Comparison of ENCODE assay signal across 13 mouse cellular contexts in the genomic region with DNA sequence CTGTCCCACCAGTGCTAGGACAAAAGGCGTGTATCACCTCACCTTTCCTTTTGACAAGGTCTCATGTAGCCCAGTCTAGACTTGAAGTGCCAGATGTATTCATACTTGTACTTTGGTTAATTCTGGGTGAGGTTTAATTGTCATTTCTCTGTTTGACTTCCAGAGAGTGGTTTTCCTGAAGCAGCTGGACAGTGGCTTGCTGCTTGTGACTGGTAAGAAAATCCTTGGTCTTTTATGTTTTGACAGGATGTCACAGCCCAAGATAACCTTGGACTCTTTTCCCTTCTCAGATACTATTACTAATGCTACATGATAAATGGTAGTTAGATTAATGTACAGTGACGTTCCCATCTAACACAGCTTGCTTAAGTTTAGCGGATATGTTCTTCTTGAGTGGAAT. TPM values are rescaled to one million over a fixed set of nuclear protein-coding genes. Genes with fewer than 3 reads are reported as not detected.
DNase-seq lines count a peak whose midpoint lies in the region; ATAC-seq and TF ChIP-seq lines count a peak whose summit lies in the region.
"Had no signal": no experiment of that assay in that cellular context is flagged by ENCODE, and none has a peak within 500 bp of the region (broad histone marks: within the 10 kb centered on the region; RNA-seq: fewer than 3 reads in every experiment).

No protein-coding gene starts in this region.

- ATAC-seq in intestine, embryonic 14.5 days (replicated peaks; ENCODE audit: low FRiP score, low TSS enrichment, low read depth), result no peak
- no peak for ATAC-seq in intestine, embryonic 16.5 days
- ATAC-seq in neural tube, embryonic 13.5 days (ENCODE audit: low read depth), result no peak
- ATAC-seq in neural tube, embryonic 15.5 days (ENCODE audit: low FRiP score), result no peak
- no peak for ATAC-seq in liver, postnatal 0 days
- ATAC-seq: inflammation-experienced regulatory T-cells, adult 6 months; lung, postnatal 0 days; midbrain, embryonic 13.5 days had no signal

- no peak for TF ChIP-seq CTCF in embryonic fibroblast, embryonic 13.5 days (IDR thresholded peaks at IDR 0.05; ENCODE audit: borderline replicate concordance, insufficient read depth, low read length)
- no peak for TF ChIP-seq CTCF in liver, postnatal 0 days (IDR thresholded peaks at IDR 0.05; ENCODE audit: low read depth)
- TF ChIP-seq CTCF in left cerebral cortex, adult 2 months (IDR thresholded peaks at IDR 0.05), result no peak

- no peak for TF ChIP-seq EP300 in liver, postnatal 0 days (IDR thresholded peaks at IDR 0.05; ENCODE audit: low read depth)

- H3K27me3 ChIP-seq in intestine, embryonic 14.5 days (replicated peaks; ENCODE audit: control insufficient read depth, insufficient read depth, low read length), result no peaks in the 10 kb centered on the region
- H3K27me3 ChIP-seq in intestine, embryonic 16.5 days (replicated peaks; ENCODE audit: control insufficient read depth, insufficient read depth, low read length), result no peaks in the 10 kb centered on the region
- H3K27me3 ChIP-seq in neural tube, embryonic 13.5 days, result no peaks in the 10 kb centered on the region
- H3K27me3 ChIP-seq in neural tube, embryonic 15.5 days (replicated peaks), result no peaks in the 10 kb centered on the region
- H3K27me3 ChIP-seq in liver, postnatal 0 days (ENCODE audit: insufficient read depth, low read length), result no peaks in the 10 kb centered on the region
- H3K27me3 ChIP-seq: midbrain, embryonic 13.5 days had no signal

- no peak for TF ChIP-seq POLR2A in embryonic fibroblast, embryonic 13.5 days (IDR thresholded peaks at IDR 0.05; ENCODE audit: low read depth, low read length)

- WGBS in intestine, embryonic 14.5 days, result 68% methylated on average over 3 of the region's 3 CpGs
- WGBS in intestine, embryonic 16.5 days, result 66% methylated on average over 3 of the region's 3 CpGs
- WGBS in neural tube, embryonic 13.5 days, result 92% methylated on average over 3 of the region's 3 CpGs
- 91% methylated on average over 3 of the region's 3 CpGs for WGBS in neural tube, embryonic 15.5 days
- 79% methylated on average over 3 of the region's 3 CpGs for WGBS in liver, postnatal 0 days (ENCODE audit: insufficient replicate concordance)

- intact Hi-C loops in left cerebral cortex, adult 2 months (cut with DNase I), result no loop called here

- peaks cover 64% of the 10 kb centered on the region for H3K36me3 ChIP-seq in intestine, embryonic 14.5 days (ENCODE audit: control insufficient read depth, insufficient read depth, low read length)
- H3K36me3 ChIP-seq in intestine, embryonic 16.5 days (ENCODE audit: control insufficient read depth, insufficient read depth, low read length), result peaks cover 29% of the 10 kb centered on the region
- peaks cover 65% of the 10 kb centered on the region for H3K36me3 ChIP-seq in neural tube, embryonic 13.5 days
- H3K36me3 ChIP-seq in neural tube, embryonic 15.5 days, result peaks cover 61% of the 10 kb centered on the region
- peaks cover 61% of the 10 kb centered on the region for H3K36me3 ChIP-seq in liver, postnatal 0 days (replicated peaks; ENCODE audit: insufficient read depth, low read length)

- no peak overlapping the region for H3K9ac ChIP-seq in intestine, embryonic 14.5 days (ENCODE audit: low read length)
- H3K9ac ChIP-seq in intestine, embryonic 16.5 days (ENCODE audit: low read depth, low read length), result no peak overlapping the region
- 0 out of 2 replicates have a peak overlapping the region, but pooled peaks have one; percentile 99 for H3K9ac ChIP-seq in neural tube, embryonic 13.5 days
- H3K9ac ChIP-seq in neural tube, embryonic 15.5 days (replicated peaks), result no peak overlapping the region
- peak overlapping the region; percentile 99 for H3K9ac ChIP-seq in liver, postnatal 0 days (replicated peaks)
- H3K9ac ChIP-seq: midbrain, embryonic 13.5 days had no signal

- H3K9me3 ChIP-seq in intestine, embryonic 14.5 days (ENCODE audit: control insufficient read depth, low read length), result no peaks in the 10 kb centered on the region
- no peaks in the 10 kb centered on the region for H3K9me3 ChIP-seq in intestine, embryonic 16.5 days (ENCODE audit: control insufficient read depth, low read length)
- H3K9me3 ChIP-seq in neural tube, embryonic 13.5 days, result no peaks in the 10 kb centered on the region
- no peaks in the 10 kb centered on the region for H3K9me3 ChIP-seq in neural tube, embryonic 15.5 days (replicated peaks)
- no peaks in the 10 kb centered on the region for H3K9me3 ChIP-seq in liver, postnatal 0 days (ENCODE audit: low read length)
- H3K9me3 ChIP-seq: midbrain, embryonic 13.5 days had no signal

- no peak for DNase-seq in intestine, embryonic 14.5 days (ENCODE audit: low spot score)
- no peak for DNase-seq in liver, postnatal 0 days
- DNase-seq in left cerebral cortex, adult 2 months (ENCODE audit: extremely low spot score in 1 of 2, low spot score in 2 of 2), result no peak
- no peak for DNase-seq in spleen, adult 12 weeks (ENCODE audit: low spot score)
- DNase-seq: cerebellum, adult 18-20 months; embryo, embryonic 11 days had no signal

- H3K4me2 ChIP-seq in intestine, embryonic 14.5 days (ENCODE audit: low read length), result peak overlapping the region; percentile 57; the same call in 1 of the 2 replicates
- H3K4me2 ChIP-seq in intestine, embryonic 16.5 days (ENCODE audit: low read depth, low read length), result no peak overlapping the region; the same call in 1 of the 2 replicates
- no peak overlapping the region for H3K4me2 ChIP-seq in neural tube, embryonic 13.5 days
- H3K4me2 ChIP-seq in neural tube, embryonic 15.5 days, result no peak overlapping the region
- peak overlapping the region; percentile 82; the same call in 1 of the 2 replicates for H3K4me2 ChIP-seq in liver, postnatal 0 days (ENCODE audit: low read depth, low read length)

- H3K27ac ChIP-seq in intestine, embryonic 14.5 days (ENCODE audit: low read depth), result no peak overlapping the region
- H3K27ac ChIP-seq in intestine, embryonic 16.5 days (ENCODE audit: low read length), result no peak overlapping the region
- no peak overlapping the region for H3K27ac ChIP-seq in neural tube, embryonic 13.5 days (replicated peaks)
- no peak overlapping the region for H3K27ac ChIP-seq in neural tube, embryonic 15.5 days (replicated peaks)
- no peak overlapping the region for H3K27ac ChIP-seq in embryonic fibroblast, embryonic 13.5 days (ENCODE audit: insufficient read depth, low read length)
- H3K27ac ChIP-seq in liver, postnatal 0 days (ENCODE audit: low read depth), result no peak overlapping the region
- no peak overlapping the region for H3K27ac ChIP-seq in left cerebral cortex, adult 2 months
- H3K27ac ChIP-seq: midbrain, embryonic 13.5 days had no signal

- H3K4me3 ChIP-seq in intestine, embryonic 14.5 days (ENCODE audit: low read depth, low read length), result no peak overlapping the region
- no peak overlapping the region for H3K4me3 ChIP-seq in intestine, embryonic 16.5 days (ENCODE audit: low read length)
- no peak overlapping the region for H3K4me3 ChIP-seq in neural tube, embryonic 13.5 days
- H3K4me3 ChIP-seq in neural tube, embryonic 15.5 days (replicated peaks), result no peak overlapping the region
- peak overlapping the region; percentile 84; the same call in 1 of the 2 replicates for H3K4me3 ChIP-seq in embryonic fibroblast, embryonic 13.5 days (ENCODE audit: insufficient read depth, low read length)
- H3K4me3 ChIP-seq in liver, postnatal 0 days (ENCODE audit: low read depth, low read length), result 0 out of 2 replicates have a peak overlapping the region, but pooled peaks have one; percentile 96
- no peak overlapping the region for H3K4me3 ChIP-seq in left cerebral cortex, adult 2 months
- H3K4me3 ChIP-seq: midbrain, embryonic 13.5 days had no signal

- peaks cover 16% of the 10 kb centered on the region for H3K4me1 ChIP-seq in intestine, embryonic 14.5 days (replicated peaks; ENCODE audit: control insufficient read depth, insufficient read depth, low read length)
- H3K4me1 ChIP-seq in intestine, embryonic 16.5 days (ENCODE audit: control insufficient read depth, insufficient read depth, low read length), result peaks cover 21% of the 10 kb centered on the region
- H3K4me1 ChIP-seq in neural tube, embryonic 13.5 days (replicated peaks), result peaks cover 33% of the 10 kb centered on the region
- H3K4me1 ChIP-seq in neural tube, embryonic 15.5 days, result peaks cover 33% of the 10 kb centered on the region
- peaks cover 17% of the 10 kb centered on the region for H3K4me1 ChIP-seq in embryonic fibroblast, embryonic 13.5 days (ENCODE audit: control insufficient read depth, insufficient read depth, low read length)
- H3K4me1 ChIP-seq in liver, postnatal 0 days (ENCODE audit: insufficient read depth), result peaks cover 21% of the 10 kb centered on the region

RNA-seq across cellular contexts. Expression of gene Rpl6, which starts 2.7 kb away (rescaled TPM):
- 766 and 768 TPM in 2 replicates for polyA plus RNA-seq in intestine, embryonic 14.5 days (2014; fragmentation: Nextera tagmentation; extraction: Ambion mirVana)
- polyA plus RNA-seq in intestine, embryonic 16.5 days (2015; fragmentation: Nextera tagmentation; extraction: Ambion mirVana), result 512 and 565 TPM in 2 replicates
- 425 and 431 TPM in 2 replicates for polyA plus RNA-seq in neural tube, embryonic 13.5 days (2015; fragmentation: Nextera tagmentation; extraction: Ambion mirVana)
- polyA plus RNA-seq in neural tube, embryonic 15.5 days (2015; fragmentation: Nextera tagmentation; extraction: Ambion mirVana), result 343 and 391 TPM in 2 replicates
- 1,069 and 1,098 TPM in 2 replicates for polyA plus RNA-seq in embryonic fibroblast, embryonic 13.5 days (2011; ENCODE audit: insufficient read length, low read depth, missing spikeins)
- polyA plus RNA-seq in liver, postnatal 0 days (2015; fragmentation: Nextera tagmentation; extraction: Ambion mirVana), result 315 and 325 TPM in 2 replicates
- total RNA-seq in left cerebral cortex, adult 2 months (2021), result 100 to 1,000 TPM; 412 to 420 TPM

RNA-seq across cellular contexts. Expression of gene Hectd4, which starts 13.0 kb away (rescaled TPM):
- 8.0 and 8.1 TPM in 2 replicates for polyA plus RNA-seq in intestine, embryonic 14.5 days (2014; fragmentation: Nextera tagmentation; extraction: Ambion mirVana)
- 3.0 and 3.1 TPM in 2 replicates for polyA plus RNA-seq in intestine, embryonic 16.5 days (2015; fragmentation: Nextera tagmentation; extraction: Ambion mirVana)
- 14.7 and 17.3 TPM in 2 replicates for polyA plus RNA-seq in neural tube, embryonic 13.5 days (2015; fragmentation: Nextera tagmentation; extraction: Ambion mirVana)
- 16.4 and 18.0 TPM in 2 replicates for polyA plus RNA-seq in neural tube, embryonic 15.5 days (2015; fragmentation: Nextera tagmentation; extraction: Ambion mirVana)
- polyA plus RNA-seq in embryonic fibroblast, embryonic 13.5 days (2011; ENCODE audit: insufficient read length, low read depth, missing spikeins), result 17.2 and 18.0 TPM in 2 replicates
- polyA plus RNA-seq in liver, postnatal 0 days (2015; fragmentation: Nextera tagmentation; extraction: Ambion mirVana), result 3.3 and 3.6 TPM in 2 replicates
- total RNA-seq in left cerebral cortex, adult 2 months (2021), result 100 to 1,000 TPM; 186 to 205 TPM

RNA-seq across cellular contexts. Expression of gene Ptpn11, which starts 15.8 kb away (rescaled TPM):
- 23.2 and 24.3 TPM in 2 replicates for polyA plus RNA-seq in intestine, embryonic 14.5 days (2014; fragmentation: Nextera tagmentation; extraction: Ambion mirVana)
- 14.3 and 15.6 TPM in 2 replicates for polyA plus RNA-seq in intestine, embryonic 16.5 days (2015; fragmentation: Nextera tagmentation; extraction: Ambion mirVana)
- polyA plus RNA-seq in neural tube, embryonic 13.5 days (2015; fragmentation: Nextera tagmentation; extraction: Ambion mirVana), result 17.2 and 19.4 TPM in 2 replicates
- 18.2 and 20.0 TPM in 2 replicates for polyA plus RNA-seq in neural tube, embryonic 15.5 days (2015; fragmentation: Nextera tagmentation; extraction: Ambion mirVana)
- polyA plus RNA-seq in embryonic fibroblast, embryonic 13.5 days (2011; ENCODE audit: insufficient read length, low read depth, missing spikeins), result 90.6 and 103 TPM in 2 replicates
- polyA plus RNA-seq in liver, postnatal 0 days (2015; fragmentation: Nextera tagmentation; extraction: Ambion mirVana), result 9.6 and 10.6 TPM in 2 replicates
- 10 to 100 TPM; 95.4 to 96.8 TPM for total RNA-seq in left cerebral cortex, adult 2 months (2021)

Comparison
In these comparisons a context has a peak if more than half of its experiments do, and no peak if none do; other contexts are left out.
1. H3K4me2 ChIP-seq: peak in intestine, embryonic 14.5 days (single experiment) and liver, postnatal 0 days (single experiment); none in intestine, embryonic 16.5 days (single experiment), neural tube, embryonic 13.5 days (single experiment) and neural tube, embryonic 15.5 days (single experiment).
2. H3K9ac ChIP-seq: peak in neural tube, embryonic 13.5 days (single experiment) and liver, postnatal 0 days (single experiment); none in intestine, embryonic 14.5 days (single experiment), intestine, embryonic 16.5 days (single experiment) and neural tube, embryonic 15.5 days (single experiment).
3. H3K4me3 ChIP-seq: peak in embryonic fibroblast, embryonic 13.5 days (single experiment) and liver, postnatal 0 days (single experiment); none in intestine, embryonic 14.5 days (single experiment), intestine, embryonic 16.5 days (single experiment), neural tube, embryonic 13.5 days (single experiment), neural tube, embryonic 15.5 days (single experiment) and left cerebral cortex, adult 2 months (single experiment).